Mouse (Mus musculus): ENCODE measurements around the gene Ocln. TPM values are rescaled to one million over a fixed set of nuclear protein-coding genes. Genes with fewer than 3 reads are reported as not detected.
"Not testable (repeated sequence)": the region's sequence is repeated elsewhere in the genome, so short reads cannot be mapped to it uniquely, and the experiment has no call there.

Ocln gene
- polyA plus RNA-seq, 3 experiments from 2014 or later, result 0.57 to 0.66 TPM; not detected in 1

DNA sequence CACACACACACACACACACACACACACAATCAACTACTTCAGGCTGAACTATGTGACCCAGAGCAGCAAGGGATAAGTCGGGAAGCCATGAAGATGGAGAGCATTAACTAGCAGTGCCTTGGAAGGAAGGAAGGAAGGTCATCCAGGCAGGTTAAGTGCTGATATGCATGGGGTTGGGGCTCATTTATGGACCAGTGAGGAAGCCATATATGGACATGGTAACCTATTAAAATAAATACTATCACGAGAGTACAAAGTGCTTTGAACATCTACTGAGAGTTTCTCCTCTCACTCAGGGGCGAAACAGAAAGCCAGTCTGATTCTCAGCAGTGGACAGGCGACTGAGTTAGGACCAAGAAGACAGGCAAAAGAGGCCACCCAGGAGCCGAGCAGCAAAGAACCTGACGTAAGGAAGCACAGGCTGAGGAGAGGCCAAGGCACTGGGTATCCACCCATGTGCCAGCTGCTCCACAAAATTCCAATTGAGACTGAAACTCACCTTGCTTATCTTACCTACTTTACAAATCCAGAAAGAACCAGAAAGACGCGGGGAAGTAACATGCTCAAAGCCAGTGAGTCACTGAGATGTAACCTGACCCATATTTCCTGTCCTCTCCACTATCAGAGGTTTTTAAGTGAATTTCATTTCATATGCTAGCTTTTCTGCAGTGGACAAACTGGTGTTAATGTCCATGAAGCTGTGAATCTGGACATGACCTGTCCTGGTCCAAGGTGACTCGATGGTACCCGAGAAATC, 9.3 kb downstream of the Ocln start:
- no peak for ATAC-seq

DNA sequence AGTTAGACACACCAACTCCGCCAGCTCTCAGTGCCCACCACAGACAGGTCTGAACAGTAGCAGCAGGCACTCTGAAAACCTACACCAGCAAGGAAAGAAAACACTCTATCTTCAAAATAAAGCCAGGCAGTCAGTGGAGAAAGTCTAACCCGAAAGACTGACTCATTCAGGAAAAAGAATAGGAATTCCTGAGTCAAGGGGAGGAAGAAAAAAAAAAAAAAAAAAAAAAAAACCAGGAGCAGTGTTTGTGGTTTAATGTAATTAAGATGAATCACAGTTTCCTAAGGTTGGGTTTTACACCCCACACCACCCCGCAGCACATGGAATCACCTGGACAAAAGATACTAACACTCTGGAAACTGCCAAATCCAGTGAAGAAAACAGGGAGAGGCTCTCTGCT, 16.4 kb downstream of the Ocln start:
- ATAC-seq, result no peak

DNA sequence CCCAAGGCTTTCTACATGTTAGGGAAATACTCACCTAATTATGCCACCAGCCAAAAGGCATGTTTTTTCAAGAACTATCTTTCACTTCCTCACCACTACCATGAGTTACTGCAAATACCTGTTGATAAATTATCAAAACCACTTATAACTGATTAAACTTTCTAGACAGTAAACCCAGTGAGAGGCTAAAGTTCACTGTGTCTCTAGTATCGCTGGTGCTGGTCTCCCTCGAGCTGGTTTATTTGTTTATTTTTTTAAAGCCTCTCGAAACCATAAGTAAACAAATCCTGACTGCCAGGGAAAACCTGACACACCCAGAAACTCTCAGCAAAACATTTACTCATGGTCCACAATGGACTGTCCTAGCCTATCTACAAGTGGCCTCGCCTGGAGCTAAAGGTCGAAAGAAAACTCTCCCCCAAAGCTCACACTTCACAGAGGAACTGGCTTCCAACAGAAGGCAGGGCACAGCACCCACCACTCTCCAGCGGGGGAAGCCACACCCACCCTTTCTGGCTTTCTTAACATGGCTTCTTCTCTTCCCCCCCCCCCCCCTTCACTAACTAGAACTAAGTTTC, 19.6 kb downstream of the Ocln start:
- no peak for ATAC-seq

DNA sequence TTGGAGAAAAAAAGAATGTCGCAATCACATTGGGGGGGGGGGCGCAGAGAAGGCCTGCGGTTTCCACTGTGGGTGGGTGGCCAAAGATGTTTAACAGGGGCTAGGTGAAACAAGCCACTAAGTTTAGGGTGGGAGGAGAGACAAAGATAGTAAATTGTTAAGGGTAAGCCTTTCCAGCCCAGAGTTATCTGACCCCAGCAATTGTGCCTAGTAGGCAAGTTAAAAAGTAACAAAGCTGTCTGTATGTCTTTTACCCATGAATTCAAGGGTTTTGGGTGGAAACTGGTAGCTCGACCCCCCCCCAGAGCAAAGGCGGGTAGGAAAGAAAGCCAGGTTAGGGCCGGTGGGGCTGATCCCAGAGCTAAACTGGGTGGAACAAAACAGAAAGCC, 25.9 kb downstream of the Ocln start:
- no peak for ATAC-seq

DNA sequence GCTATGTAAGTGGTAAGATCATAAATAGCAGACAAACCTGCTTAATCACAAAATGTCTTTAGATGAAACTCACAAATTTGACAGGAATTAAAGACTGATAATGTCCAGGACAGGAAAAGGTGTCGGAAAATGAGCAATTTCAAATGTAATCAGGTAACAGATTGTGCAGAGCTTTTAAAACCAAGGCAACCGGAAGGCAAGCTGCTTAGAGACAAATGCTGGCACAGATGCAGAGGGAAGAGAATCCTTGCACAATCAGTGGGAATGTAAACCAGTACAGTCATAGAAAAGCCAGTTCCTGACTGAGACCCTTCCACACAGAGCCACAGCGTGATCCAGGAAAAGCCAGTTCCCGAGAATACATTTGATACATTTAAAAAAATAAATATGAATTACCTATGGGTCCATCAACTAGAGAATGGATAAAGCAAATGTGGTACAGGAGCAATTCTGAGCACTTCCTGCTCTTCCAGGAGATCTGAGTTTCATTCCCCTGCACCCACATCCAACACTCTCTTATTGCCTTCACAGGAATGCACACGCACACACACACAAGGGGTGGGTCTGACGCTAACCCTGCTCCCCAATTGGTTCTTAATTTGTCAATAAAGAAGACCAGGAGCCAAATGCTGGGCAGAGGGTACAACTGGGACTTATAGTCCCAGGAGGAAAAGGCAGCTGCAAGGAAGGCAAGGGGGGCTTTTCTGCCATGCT, 26.4 kb downstream of the Ocln start:
- no peak for ATAC-seq

GRCm38 (mm10) chr13:100524896-100525295, 27.6 kb downstream of the Ocln start:
- ATAC-seq, result no peak

DNA sequence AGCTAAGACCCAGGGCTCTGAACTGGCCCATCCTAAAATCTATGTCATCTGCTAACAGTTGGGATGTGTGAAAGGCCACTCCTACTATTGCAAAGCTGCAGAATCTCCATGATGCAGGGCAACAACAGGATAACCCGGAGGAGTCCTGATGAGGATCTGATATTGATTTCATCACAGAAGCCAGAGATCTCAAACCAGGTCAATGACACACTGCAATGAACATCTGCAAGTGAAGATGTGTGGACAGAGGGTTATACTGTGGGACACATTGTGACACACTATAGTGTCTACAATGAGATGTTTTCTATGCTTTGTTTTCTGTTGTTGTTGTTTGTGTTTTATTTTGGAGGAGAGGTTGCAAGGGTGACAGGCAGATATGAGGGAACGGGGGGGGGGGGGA, 28.8 kb downstream of the Ocln start:
- no peak for ATAC-seq

DNA sequence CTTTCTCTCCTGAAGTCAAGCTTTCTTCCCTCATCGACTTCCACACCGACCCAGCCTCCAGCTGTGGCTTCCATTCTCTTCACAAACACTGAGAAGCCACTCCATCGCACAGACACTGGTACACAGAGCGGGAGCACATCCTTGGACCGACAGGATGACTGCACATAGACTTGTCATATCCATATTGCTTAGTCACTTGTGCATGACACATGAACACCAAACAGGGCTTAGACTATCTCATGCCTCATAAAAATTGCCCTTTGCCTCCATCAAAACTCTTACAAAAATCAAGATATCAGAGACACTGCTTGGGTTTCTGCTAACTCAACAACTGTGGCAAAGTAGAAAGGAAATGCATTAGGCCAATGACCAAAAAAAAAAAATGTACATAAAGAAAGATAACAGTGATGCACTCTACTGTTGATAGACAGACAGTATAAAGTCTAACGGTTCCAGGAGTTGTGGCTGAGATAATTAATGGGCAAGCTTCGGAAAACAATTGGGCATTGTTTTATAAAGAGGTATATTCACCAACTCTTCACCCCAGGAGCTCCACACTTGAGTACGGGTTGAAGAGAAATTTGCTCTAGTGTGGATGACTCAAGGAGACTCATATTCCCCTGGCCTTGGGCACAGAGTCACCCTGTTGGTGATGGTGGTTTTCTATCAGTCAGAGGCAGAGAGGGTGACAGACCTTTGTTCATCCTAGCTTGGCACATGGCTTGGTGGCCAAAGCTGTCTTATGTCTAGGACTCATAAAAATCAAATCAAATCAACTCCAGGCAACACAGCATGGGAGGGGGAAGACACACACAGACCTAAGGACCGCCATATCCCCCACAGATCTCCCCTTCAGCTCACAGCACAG, 30.6 kb downstream of the Ocln start:
- ATAC-seq, result no peak

- ATAC-seq, result no peak
Measured at GRCm38 (mm10) chr13:100519162-100519561, 33.4 kb downstream of the Ocln start.

DNA sequence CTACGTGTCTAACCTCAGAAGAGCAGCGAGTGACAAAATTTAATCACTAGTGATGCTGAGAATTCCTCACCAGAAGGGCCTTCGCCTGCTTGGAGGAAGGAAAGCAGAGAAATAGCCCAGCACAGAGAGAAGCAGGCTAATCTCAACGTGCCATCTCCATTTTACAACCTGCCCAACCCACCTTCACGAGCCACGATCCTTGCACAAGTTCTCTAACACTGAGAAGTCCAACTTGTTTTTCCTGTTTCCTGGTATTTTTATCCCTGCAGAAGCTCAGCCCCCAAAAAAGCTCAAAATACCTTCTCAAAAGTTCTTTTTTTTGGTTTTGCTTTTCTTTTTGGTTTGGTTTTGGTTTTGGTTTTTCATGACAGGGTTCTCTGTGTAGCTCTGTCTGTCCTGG, 34.3 kb downstream of the Ocln start:
- no peak for ATAC-seq

- ATAC-seq, result no peak
Measured at GRCm38 (mm10) chr13:100517652-100518153, 34.8 kb downstream of the Ocln start.

DNA sequence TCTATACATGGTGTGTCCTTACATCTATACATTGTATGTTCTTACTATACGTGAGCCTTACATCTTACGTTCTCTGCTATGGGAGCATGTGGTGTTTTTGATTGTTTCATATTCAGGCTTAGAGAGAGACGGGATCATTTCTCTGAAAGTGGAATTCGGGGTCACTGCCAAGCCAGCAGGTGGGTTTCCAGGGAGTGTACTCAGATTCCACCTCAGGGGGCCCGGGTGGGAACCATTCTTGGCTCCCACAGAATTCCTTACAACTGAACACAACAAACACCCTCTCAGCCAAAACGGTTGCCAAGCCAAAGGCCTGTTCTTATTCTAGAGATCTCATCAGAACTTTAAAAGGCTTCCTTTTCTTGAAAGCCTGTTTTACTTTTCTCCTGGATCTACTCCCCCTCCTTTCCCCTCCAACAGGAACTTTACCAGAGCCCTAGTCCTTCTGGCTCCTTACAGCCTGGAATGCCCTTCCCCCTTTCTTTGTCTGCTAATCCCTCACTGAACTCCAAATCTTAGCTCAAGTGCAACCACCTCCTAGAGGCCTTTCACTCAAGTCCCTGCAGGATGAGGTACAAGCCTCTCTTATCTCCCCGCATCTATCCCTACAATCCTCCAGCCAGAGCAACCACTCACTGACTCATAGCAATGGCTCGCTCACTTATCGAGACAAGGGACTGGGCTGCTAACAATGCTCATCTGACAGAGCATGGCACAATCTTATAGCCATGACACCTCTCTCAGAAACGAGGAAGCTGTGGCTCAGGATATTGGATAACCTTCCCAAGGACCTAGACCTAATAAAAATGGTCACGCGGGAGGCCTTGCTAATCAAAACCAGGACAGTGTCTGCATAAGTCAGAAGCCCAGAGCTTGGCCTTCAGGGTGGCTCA, 36.1 kb downstream of the Ocln start:
- no peak for ATAC-seq

DNA sequence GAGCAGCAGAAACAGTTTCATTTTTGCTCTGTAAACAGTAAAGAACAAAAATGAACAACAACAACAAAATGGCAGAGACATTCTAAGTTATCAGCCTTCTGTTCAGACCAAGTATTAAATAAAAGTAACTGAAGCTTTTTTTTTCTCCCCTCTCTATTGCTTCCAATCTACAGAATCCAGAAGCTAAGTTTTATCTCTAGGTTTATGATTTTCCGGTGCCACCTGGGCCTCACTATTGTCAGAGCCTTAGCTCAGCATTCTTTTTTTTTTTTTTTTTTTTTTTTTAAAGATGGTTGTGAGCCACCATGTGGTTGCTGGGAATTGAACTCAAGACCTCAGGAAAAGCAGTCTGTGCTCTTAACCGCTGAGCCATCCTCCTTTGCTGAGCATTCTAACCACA, 39.7 kb downstream of the Ocln start:
- ATAC-seq, result no peak

- ATAC-seq, result no peak
Measured at GRCm38 (mm10) chr13:100511860-100512364, 40.6 kb downstream of the Ocln start.

DNA sequence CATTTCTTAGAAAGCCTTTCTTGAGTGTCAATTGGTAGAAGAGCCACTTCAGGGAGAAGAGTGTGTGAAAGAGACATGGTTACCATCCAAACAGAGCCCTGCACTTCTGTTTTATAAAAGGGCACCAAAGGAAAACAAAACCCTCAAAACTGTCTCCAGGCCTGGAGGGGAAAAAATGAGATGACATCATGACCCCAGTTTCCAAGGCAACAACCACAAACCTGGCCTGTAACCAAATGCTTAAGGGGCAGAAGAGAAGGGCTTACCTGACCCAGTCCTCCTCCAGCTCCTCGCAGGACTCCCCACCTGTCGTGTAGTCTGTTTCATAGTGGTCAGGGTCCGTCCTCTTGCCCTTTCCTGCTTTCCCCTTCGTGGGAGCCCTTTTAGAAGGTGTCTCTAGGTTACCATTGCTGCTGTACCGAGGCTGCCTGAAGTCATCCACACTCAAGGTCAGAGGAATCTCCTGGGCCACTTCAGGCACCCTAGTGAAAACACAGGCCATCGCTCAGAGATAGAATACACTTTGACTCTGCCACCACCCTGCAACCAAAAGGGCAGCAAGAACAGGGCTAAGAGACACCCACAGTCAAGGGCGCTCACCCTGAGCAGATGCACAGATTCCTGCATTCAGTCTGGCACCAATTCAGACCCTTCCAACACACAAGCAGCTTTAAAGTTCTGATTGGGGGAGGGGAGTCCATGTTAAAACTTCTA, 41.2 kb downstream of the Ocln start:
- no peak for ATAC-seq

GRCm38 (mm10) chr13:100499625-100500024, 52.9 kb downstream of the Ocln start:
- ATAC-seq, result not testable (repeated sequence)

DNA sequence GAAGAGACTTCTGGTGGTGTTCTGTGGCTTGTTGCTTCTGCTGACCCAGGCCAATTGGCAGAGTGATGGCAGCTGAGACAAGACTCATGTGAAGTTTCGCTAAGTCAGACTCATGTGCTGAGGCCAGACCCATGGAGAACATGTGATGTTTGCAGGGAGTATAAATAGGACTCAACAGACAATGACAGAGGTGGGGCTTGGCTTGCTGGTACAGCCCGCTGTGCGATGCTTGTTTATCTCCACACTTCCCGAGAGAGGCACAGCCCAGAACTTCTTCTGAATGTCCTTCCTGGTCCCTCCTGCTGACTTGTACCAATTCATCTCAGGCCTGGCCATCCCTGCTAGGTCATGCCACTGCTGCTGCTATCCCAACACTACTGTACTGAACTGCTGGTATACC, 57.2 kb downstream of the Ocln start:
- no peak for ATAC-seq

- ATAC-seq, result not testable (repeated sequence)
Measured at GRCm38 (mm10) chr13:100494370-100494769, 58.1 kb downstream of the Ocln start.

GRCm38 (mm10) chr13:100493313-100493712, 59.2 kb downstream of the Ocln start:
- ATAC-seq, result no peak

DNA sequence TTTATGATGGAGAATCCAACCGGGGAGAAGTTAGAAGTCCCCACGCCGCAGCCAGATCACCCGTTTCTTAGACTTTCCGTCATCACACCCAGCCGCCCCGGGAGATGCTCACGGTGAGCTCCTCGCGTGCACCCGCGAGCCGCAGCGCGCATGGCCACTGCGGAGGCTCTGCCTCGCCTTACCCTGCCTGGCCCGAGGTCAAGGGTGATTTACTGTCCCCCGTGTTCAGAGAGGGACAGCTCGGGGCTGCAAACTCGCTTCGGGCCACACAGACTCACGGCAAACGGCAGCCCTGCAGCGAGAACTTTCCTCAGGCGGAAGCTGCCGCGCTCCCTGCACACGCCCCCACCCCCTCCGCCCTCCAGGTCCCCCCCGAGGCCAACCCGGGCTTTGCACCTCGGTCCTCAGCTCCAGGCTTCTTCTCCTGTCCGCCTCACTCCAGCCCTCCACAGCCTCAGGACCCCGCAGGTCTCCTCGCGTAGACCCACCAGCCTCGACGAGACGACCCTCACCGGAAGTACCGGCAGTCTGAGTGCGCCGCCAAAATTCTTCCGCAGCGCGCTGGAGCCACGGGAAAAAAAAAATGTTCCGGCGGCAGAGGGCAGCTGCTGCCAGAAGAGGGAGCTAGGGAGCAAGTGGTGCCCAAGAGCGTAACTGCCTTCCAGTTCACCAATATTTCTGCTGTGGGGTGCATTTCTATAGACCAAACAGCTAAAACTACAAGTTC, 60.3 kb downstream of the Ocln start, which contains the start of gene Gtf2h2:
Gtf2h2 (minus strand) TSS at position 519 of the 727 bp plus-strand sequence.
- peak; percentile 82 for ATAC-seq
